Mouse (Mus musculus): ENCODE results near the gene Klk1b22.

DNA sequence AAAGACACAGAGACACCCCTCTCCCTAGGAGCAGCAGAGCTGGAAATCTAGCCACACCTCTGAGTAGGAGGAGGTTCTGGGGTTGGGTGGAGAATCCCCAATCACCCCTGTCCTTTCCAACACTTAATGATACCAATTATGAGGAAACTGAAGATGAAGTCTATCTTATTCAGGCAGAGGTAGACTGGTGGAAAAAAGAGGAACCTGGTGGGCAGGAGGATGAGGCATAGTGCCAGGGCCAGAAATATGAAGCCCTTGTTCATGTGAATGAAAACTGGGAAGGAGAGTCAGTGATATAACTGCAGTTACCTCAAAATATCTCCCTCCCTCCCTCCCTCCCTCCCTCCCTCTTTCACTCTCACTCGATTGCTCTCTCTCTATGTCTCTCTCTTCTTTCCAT, 34.8 kb upstream of the Klk1b22 start:
- TF ChIP-seq CTCF (IDR thresholded peaks at IDR 0.05; ENCODE audit: low read depth) (no peak), EP300 (IDR thresholded peaks at IDR 0.05; ENCODE audit: low read depth) (no peak)

All from liver, postnatal 0 days (tissue).